9 mouse cellular contexts compared by ENCODE assay signal in genomic region chr2:126360688-126361087, GRCm38 (mm10).
DNase-seq lines count a peak whose midpoint lies in the region; TF ChIP-seq lines count a peak whose summit lies in the region.
"Had no signal": no experiment of that assay in that cellular context is flagged by ENCODE, and none has a peak within 500 bp of the region (broad histone marks: within the 10 kb centered on the region; RNA-seq: fewer than 3 reads in every experiment).

No protein-coding gene starts in this region.

- H3K4me3 ChIP-seq in gastrocnemius, adult 2 months, result 0 out of 2 replicates have a peak overlapping the region, but pooled peaks have one; percentile 29

- H3K27ac ChIP-seq in gastrocnemius, adult 2 months, result peak overlapping the region; percentile 76
- H3K27ac ChIP-seq: macrophage had no signal

- TF ChIP-seq CTCF in gastrocnemius, adult 2 months (IDR thresholded peaks at IDR 0.05), result no peak

- intact Hi-C loops in gastrocnemius, adult 2 months (cut with DNase I), result loop anchor here (5.0 kb wide), 1 partner anchor 353 kb away; no protein-coding TSS in a partner anchor
- intact Hi-C loops in left cerebral cortex, postnatal 14 days (cut with DNase I), result loop anchor here (5.0 to 10.0 kb wide), 2 partner anchors 326 to 468 kb away; partner anchors contain the start of gene Fgf7

- peak; percentile 15 for DNase-seq in kidney, adult 11 months
- no peak for DNase-seq in kidney, adult 18-20 months
- DNase-seq in gastrocnemius, adult 2 months, result peak; percentile 74
- DNase-seq in heart, postnatal 4 days, result peak; percentile 47
- peak; percentile 34 for DNase-seq in lung, postnatal 14 days
- DNase-seq in cerebellum, postnatal 14 days, result no peak
- DNase-seq in left cerebral cortex, postnatal 14 days (ENCODE audit: low spot score in 2 of 2), result no peak
- DNase-seq in adrenal gland, adult (ENCODE audit: inconsistent age in 2 of 2, low spot score in 1 of 2), result no peak

Comparison
In these comparisons a context has a peak if more than half of its experiments do, and no peak if none do; other contexts are left out.
1. DNase-seq: peak in kidney, adult 11 months (single experiment), gastrocnemius, adult 2 months (single experiment), heart, postnatal 4 days (single experiment) and lung, postnatal 14 days (single experiment); none in kidney, adult 18-20 months (single experiment), cerebellum, postnatal 14 days (0 of 2), left cerebral cortex, postnatal 14 days (0 of 2) and adrenal gland, adult (0 of 2).